Mouse (Mus musculus): Measurements from ENCODE around the gene Cmtr1. TPM values are rescaled to one million over a fixed set of nuclear protein-coding genes. Genes with fewer than 3 reads are reported as not detected.

The Cmtr1 gene
- total and polyA plus RNA-seq, 3 experiments: 24.8 to 89.1 (median 82.5) TPM

GRCm38 (mm10) chr17:29736448-29737014, 76.1 kb downstream of the Cmtr1 start:
- DNase-seq: no peak

- peak; percentile 45 for DNase-seq
These were observed 77.7 kb downstream of the Cmtr1 start for GRCm38 (mm10) chr17:29737849-29738804.

- DNase-seq: no peak
These were observed 87.1 kb downstream of the Cmtr1 start for GRCm38 (mm10) chr17:29747466-29747865.

DNA sequence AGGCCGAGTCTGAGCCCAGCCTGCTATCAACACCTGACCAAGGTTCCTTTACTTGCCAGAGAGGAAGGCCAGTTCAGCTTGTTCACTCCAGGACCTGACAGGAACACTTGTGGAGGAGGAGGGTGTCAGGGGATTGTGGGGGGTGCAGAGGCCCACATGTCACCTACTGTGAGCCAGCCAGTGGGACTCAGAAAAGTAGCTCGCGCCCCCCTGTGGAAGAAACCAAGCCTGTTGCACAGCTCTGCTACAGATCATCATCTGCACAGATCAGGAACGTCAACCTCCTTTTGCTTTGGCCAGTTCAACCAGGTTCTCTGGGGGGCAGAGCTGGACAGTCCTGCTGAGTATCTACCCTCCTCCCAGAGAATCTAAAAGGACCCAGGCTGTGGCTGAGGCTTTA, 94.1 kb downstream of the Cmtr1 start:
- DNase-seq: no peak

Other genes with a start within 250 kb of the Cmtr1 start
- gene Pim1, start 169.8 kb upstream of the Cmtr1 start, total RNA-seq (2021): 100 to 1,000 TPM; 120 to 124 TPM
- gene Pim1, start 169.8 kb upstream of the Cmtr1 start, polyA plus RNA-seq (2012; rRNA removed): 150 and 153 TPM in 2 replicates
- not detected for gene Gm17657, start 111.0 kb upstream of the Cmtr1 start, total RNA-seq (2021)
- gene Gm17657, start 111.0 kb upstream of the Cmtr1 start, polyA plus RNA-seq (2012; rRNA removed): not detected in 2 replicates
- gene Tbc1d22b, start 110.8 kb upstream of the Cmtr1 start, total RNA-seq (2021): 10 to 100 TPM; 24.2 to 30.5 TPM
- 25.7 and 30.6 TPM in 2 replicates for gene Tbc1d22b, start 110.8 kb upstream of the Cmtr1 start, polyA plus RNA-seq (2012; rRNA removed)
- gene Tmem217, start 108.2 kb upstream of the Cmtr1 start, total RNA-seq (2021): not detected
- gene Tmem217, start 108.2 kb upstream of the Cmtr1 start, polyA plus RNA-seq (2012; rRNA removed): 0.88 and 1.6 TPM in 2 replicates
- 10 to 100 TPM; 31.2 to 54.3 TPM for gene Rnf8, start 45.8 kb upstream of the Cmtr1 start, total RNA-seq (2021)
- gene Rnf8, start 45.8 kb upstream of the Cmtr1 start, polyA plus RNA-seq (2012; rRNA removed): 22.7 and 35.0 TPM in 2 replicates
- gene Gm28043, start 45.7 kb upstream of the Cmtr1 start, total RNA-seq (2021): 1 to 10 TPM; 1.8 to 2.4 TPM
- 0.16 and 0.26 TPM in 2 replicates for gene Gm28043, start 45.7 kb upstream of the Cmtr1 start, polyA plus RNA-seq (2012; rRNA removed)
- gene Ccdc167, start 56.4 kb downstream of the Cmtr1 start, total RNA-seq (2021): 10 to 100 TPM in 1 of 2 experiments, 1 to 10 TPM in 1; 7.5 to 10.4 TPM
- 3.5 and 4.4 TPM in 2 replicates for gene Ccdc167, start 56.4 kb downstream of the Cmtr1 start, polyA plus RNA-seq (2012; rRNA removed)